Mouse (Mus musculus): Measurements from ENCODE around the gene Cela3b. TPM values are rescaled to one million over a fixed set of nuclear protein-coding genes. Genes with fewer than 3 reads are reported as not detected.

The Cela3b gene
- polyA plus RNA-seq, 1 experiment: not detected

DNA sequence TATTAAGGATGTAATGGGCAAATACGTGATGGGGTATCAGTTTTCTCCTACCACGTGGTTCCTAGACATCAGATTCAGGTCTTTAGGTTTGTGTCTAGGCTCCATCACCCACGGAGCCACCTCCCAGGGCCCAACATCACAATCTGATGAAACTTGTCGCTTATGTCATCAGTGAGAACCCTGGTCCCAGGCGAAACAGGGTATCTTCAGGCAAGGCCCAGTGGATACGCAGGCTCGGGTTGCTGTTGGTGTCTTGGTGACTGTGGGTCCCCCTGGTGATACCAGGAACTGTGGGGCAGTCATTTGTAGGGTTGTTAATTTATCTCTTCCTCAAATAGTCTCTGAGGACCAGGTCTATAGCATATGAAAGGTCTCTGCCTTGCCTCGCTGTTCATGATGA lies 42.9 kb upstream of the Cela3b start:
- no peak for TF ChIP-seq CTCF (IDR thresholded peaks at IDR 0.05; ENCODE audit: low read depth, low read length)
- no peak for TF ChIP-seq POLR2A (IDR thresholded peaks at IDR 0.05; ENCODE audit: borderline replicate concordance, low read depth, low read length)
- 0 out of 2 replicates have a peak, but pooled peaks cover under 1% of the 10 kb centered on the region for H3K4me1 ChIP-seq (ENCODE audit: control insufficient read depth, insufficient read depth, low read length)
- H3K27ac ChIP-seq (ENCODE audit: insufficient read depth, low read depth, low read length): no peak overlapping the region
- no peak overlapping the region for H3K4me3 ChIP-seq (ENCODE audit: insufficient read depth, low read length)

DNA sequence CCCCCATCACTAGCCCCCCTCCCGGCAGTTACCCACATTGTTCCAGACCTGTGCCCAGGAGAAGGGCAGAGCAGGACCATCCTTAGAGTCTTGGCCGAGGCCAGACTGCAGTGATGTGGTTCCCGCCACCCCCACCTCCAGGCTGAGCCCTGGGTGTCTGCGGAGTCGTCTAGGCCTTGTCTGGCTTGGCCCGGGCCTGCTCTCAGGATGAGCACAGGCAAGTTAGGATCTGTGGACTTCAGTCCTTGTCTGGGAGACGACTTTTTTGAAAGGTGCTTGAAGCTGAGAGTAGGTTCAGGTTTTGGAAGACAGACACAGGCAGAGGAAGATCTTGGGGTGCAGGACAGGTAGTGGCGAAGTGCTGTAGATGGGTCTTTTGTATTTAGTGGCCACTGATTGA lies 41.0 kb upstream of the Cela3b start:
- TF ChIP-seq CTCF (IDR thresholded peaks at IDR 0.05; ENCODE audit: low read depth, low read length) (no peak), POLR2A (IDR thresholded peaks at IDR 0.05; ENCODE audit: borderline replicate concordance, low read depth, low read length) (no peak)
- Histone ChIP-seq H3K4me1 (ENCODE audit: control insufficient read depth, insufficient read depth, low read length) (peaks cover 6% of the 10 kb centered on the region; the same call in 1 of the 2 replicates), H3K4me3 (ENCODE audit: insufficient read depth, low read length) (no peak overlapping the region), H3K27ac (ENCODE audit: insufficient read depth, low read depth, low read length) (no peak overlapping the region)

DNA sequence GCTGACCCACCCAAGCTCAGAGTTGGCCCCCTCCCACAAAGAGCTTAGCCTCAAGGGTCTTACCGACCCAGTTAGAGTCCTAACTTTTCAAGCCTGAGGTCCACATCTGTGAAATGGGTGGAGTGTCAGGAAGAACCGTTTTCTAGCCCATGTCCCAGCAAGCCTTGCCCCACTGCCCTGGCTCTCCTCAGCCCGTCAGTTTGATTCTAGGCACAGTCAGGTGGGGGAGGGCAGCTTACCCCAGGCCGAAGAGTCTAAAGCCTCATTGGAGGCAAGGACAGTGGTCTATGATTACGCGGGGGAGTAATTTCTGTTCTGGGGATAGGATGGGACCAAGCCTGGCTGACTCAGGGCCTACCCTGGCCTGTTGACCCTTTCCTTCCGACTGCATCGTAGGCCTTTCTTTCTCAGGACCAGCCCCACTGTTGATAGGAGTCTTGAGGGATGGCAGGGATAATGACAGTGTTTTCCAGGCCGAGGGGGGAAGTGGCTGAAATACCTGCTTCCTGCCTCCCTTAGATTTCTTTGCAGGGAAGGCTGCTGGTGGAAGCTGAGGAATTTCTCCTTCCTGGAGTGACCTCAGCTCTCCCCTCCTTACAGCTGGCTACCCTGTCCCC lies 40.5 kb upstream of the Cela3b start:
- TF ChIP-seq POLR2A (IDR thresholded peaks at IDR 0.05; ENCODE audit: borderline replicate concordance, low read depth, low read length): no peak
- no peak for TF ChIP-seq CTCF (IDR thresholded peaks at IDR 0.05; ENCODE audit: low read depth, low read length)
- no peak overlapping the region for H3K4me3 ChIP-seq (ENCODE audit: insufficient read depth, low read length)
- H3K4me1 ChIP-seq (ENCODE audit: control insufficient read depth, insufficient read depth, low read length): peaks cover 6% of the 10 kb centered on the region
- H3K27ac ChIP-seq (ENCODE audit: insufficient read depth, low read depth, low read length): no peak overlapping the region

DNA sequence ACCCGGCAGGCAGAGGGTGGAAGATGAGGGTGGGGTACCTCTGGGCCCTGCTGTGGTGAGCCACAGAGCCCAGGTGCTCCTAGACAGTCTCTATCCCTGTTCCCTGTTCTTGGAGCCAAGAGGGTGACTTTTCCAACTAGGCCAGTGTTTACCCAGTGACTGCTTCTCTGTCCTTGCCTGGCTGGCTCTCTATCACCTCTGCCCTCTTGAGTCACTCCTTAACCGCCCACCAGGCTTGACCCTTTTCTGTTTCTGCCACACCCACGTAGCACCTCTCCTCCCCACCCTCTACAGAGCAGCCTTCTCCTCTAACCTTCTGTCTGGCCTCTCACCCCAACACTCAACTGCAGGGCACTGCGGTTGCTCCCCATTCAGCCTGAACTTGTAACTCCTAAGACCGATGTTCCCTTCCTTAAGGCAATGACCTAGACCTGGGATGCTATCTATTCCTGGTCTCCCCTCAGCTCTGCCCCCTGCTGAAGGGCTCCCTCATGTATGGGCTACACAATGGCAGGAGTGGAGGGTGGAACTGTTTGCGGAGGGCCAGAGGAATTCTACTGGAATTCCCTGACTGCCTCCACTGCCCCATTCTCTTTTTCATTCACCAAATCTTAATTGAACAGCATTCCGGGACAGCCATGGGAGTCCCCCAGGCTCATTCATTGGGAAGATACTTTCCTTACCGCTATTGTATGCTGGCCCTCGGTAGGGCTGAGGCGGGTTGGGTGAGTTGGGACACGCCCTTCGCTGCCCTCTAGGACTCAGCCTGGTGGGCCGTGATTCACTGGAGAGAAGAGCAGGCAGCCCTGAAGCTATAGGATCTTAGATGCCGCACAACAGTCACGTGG lies 39.7 kb upstream of the Cela3b start:
- TF ChIP-seq POLR2A (IDR thresholded peaks at IDR 0.05; ENCODE audit: borderline replicate concordance, low read depth, low read length) (no peak), CTCF (IDR thresholded peaks at IDR 0.05; ENCODE audit: low read depth, low read length) (no peak)
- H3K4me3 ChIP-seq (ENCODE audit: insufficient read depth, low read length): no peak overlapping the region
- no peak overlapping the region for H3K27ac ChIP-seq (ENCODE audit: insufficient read depth, low read depth, low read length)

DNA sequence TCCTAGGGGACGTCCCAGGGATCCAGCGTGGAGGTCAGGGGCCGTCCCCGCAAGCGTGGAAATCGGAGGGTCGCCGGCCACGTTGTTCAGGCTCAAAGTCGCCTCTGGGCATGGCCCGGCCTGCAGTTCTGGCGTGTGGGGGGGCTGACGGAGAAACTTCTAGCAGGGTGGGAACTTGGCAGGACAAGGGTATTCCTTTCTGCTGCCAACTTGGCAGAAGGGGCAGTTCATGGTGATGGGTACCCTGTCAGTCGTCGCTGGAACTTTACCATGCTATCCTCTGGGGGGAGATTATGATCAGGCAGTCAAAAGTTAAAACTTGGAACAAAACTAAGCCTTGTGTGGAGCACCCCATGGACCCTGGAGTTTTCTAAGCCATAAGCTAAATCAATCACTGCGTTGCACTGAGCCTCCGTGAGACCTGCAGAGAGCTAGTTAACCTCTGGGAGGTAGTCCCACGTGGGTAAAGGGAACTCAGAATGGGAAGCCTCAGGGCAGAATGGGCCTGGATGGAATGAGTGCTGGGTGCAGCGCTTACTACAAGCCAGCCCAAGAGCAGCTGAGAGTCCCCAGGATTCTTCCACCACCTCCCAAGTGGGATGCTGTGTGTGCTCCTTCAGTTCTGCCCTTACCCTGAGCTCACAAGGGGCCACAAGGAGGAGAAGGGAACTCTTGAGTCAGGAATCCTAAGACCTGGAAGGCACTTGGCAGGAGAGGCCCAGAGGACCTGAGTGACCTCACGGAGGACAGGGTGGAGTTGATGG lies 38.9 kb upstream of the Cela3b start:
- Histone ChIP-seq H3K4me1 (ENCODE audit: control insufficient read depth, insufficient read depth, low read length) (peaks cover 15% of the 10 kb centered on the region), H3K4me3 (ENCODE audit: insufficient read depth, low read length) (peak overlapping the region; percentile 57), H3K27ac (ENCODE audit: insufficient read depth, low read depth, low read length) (no peak overlapping the region)
- TF ChIP-seq CTCF (IDR thresholded peaks at IDR 0.05; ENCODE audit: low read depth, low read length) (no peak), POLR2A (IDR thresholded peaks at IDR 0.05; ENCODE audit: borderline replicate concordance, low read depth, low read length) (no peak)

More for the DNA sequence above, 39.7 kb upstream of the Cela3b start:
- H3K4me1 ChIP-seq (ENCODE audit: control insufficient read depth, insufficient read depth, low read length): peaks cover 11% of the 10 kb centered on the region

DNA sequence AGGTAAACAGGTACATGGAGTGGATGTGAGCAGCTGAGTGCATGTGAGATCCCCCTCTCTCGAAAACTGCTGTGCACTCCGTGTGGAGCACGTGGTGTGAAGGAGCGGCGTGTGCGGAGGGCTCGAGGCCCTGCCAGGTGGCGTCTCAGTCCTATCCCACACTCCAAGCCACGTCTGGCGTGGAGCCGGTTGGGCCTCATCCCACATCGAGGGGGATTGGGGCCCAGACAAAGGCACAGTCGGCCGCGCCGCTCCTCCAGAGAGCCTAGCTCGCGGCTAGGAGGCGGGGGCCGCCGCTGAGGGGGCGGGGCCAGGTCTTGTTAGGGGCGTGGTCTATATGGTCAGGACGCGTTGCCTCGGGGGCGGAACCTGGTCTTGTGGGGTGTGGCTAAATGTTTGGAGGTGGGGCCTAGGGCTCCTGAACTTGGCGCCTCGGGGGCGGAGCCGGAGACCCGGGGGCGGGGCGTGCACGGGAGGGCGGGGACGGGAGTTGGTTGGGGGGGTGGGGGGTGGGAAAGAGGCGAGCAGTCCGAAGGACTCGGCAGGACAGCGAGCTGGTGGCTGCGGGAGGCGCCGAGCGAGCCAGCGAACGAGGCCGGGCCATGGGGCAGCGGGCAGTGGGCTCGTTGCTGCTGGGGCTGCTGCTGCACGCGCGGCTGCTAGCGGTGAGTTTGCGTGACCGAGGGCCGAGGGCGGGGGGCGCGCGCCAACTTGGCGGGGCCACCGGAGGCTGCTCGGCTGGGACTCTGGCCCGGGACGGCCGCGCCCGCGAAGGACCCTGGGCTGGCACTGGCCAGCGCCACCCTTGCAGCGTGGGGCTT lies 38.1 kb upstream of the Cela3b start, which contains the start of gene Hspg2:
Gene Hspg2 (plus strand): TSS at position 510 of the 821 bp plus-strand sequence.
- TF ChIP-seq CTCF (IDR thresholded peaks at IDR 0.05; ENCODE audit: low read depth, low read length) (no peak), POLR2A (IDR thresholded peaks at IDR 0.05; ENCODE audit: borderline replicate concordance, low read depth, low read length) (no peak)
- Histone ChIP-seq H3K4me3 (ENCODE audit: insufficient read depth, low read length) (peak within 1 kb of the TSS; percentile 59), H3K4me1 (ENCODE audit: control insufficient read depth, insufficient read depth, low read length) (peaks cover 15% of the 10 kb centered on the region), H3K27ac (ENCODE audit: insufficient read depth, low read depth, low read length) (no peak within 1 kb of the TSS)

DNA sequence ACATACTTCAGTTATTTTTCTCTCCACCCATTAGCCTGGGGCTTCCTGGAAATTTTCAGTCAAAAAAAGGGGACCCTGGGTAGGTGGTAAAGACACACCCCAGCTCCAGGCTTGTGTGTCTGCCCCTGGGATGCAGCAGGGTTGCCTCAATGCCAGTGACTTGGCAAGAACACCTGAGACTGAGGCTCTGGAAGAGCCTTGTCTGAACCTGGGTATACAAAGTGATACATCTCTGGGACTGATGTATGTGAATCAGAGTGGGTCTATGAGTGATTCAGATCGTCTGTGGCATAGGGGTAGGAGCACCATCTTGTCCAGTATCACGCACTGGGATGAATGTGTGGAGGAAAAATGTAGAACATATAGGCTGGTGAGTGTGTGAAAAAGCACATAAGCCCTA lies 37.2 kb upstream of the Cela3b start:
- TF ChIP-seq CTCF (IDR thresholded peaks at IDR 0.05; ENCODE audit: low read depth, low read length) (no peak), POLR2A (IDR thresholded peaks at IDR 0.05; ENCODE audit: borderline replicate concordance, low read depth, low read length) (no peak)
- peaks cover 15% of the 10 kb centered on the region for H3K4me1 ChIP-seq (ENCODE audit: control insufficient read depth, insufficient read depth, low read length)
- H3K4me3 ChIP-seq (ENCODE audit: insufficient read depth, low read length): no peak overlapping the region
- no peak overlapping the region for H3K27ac ChIP-seq (ENCODE audit: insufficient read depth, low read depth, low read length)

DNA sequence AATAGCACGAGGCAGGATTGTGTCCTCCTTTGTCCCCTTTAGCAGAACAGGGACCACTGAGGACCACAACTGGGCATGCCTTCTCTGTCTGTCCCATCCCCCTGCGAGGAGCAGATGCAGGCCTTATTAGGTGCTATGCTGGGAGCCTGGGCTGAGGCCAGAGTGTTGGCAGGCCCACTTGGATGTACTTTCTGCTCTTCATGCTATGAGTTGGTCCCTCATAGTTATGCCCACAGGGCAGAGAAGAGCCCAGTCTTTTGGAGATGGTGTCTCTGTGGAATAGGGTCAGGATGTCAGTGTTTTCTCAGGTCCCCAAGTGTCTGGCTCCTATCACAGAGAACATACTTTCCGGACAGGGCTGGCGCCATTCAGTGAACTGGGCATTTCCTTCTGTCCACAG lies 36.7 kb upstream of the Cela3b start:
- no peak overlapping the region for H3K27ac ChIP-seq (ENCODE audit: insufficient read depth, low read depth, low read length)
- TF ChIP-seq CTCF (IDR thresholded peaks at IDR 0.05; ENCODE audit: low read depth, low read length) (no peak), POLR2A (IDR thresholded peaks at IDR 0.05; ENCODE audit: borderline replicate concordance, low read depth, low read length) (no peak)
- peaks cover 15% of the 10 kb centered on the region for H3K4me1 ChIP-seq (ENCODE audit: control insufficient read depth, insufficient read depth, low read length)
- no peak overlapping the region for H3K4me3 ChIP-seq (ENCODE audit: insufficient read depth, low read length)
